Mouse (Mus musculus): Measurements from ENCODE around the gene RPS10-NUDT3.
"Not testable (repeated sequence)": the region's sequence is repeated elsewhere in the genome, so short reads cannot be mapped to it uniquely, and the experiment has no call there.

RPS10-NUDT3 gene

GRCm38 (mm10) chr17:27642491-27643062 is 7.6 kb upstream of the RPS10-NUDT3 start:
- no peak for DNase-seq (ENCODE audit: low spot score)

DNA sequence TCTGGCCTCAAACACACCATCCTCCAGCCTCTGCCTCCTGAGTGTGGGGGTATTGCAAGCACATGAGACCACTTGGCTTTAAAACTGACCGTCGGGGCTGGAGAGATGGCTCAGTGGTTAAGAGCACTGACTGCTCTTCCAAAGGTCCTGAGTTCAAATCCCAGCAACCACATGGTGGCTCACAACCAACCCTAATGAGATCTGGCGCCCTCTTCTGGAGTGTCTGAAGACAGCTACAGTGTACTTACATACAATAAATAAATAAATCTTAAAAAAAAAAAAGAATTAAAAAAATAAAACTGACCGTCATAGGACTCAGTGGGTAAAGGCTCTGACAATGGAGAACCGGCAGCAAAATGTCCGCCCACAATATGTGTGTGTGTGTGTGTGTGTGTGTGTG is 4.8 kb upstream of the RPS10-NUDT3 start:
- DNase-seq (ENCODE audit: low spot score) = not testable (repeated sequence)

GRCm38 (mm10) chr17:27638921-27639332 is 3.9 kb upstream of the RPS10-NUDT3 start:
- DNase-seq (ENCODE audit: low spot score) = no peak

GRCm38 (mm10) chr17:27637333-27637732 is 2.3 kb upstream of the RPS10-NUDT3 start:
- DNase-seq (ENCODE audit: low spot score) = no peak

DNA sequence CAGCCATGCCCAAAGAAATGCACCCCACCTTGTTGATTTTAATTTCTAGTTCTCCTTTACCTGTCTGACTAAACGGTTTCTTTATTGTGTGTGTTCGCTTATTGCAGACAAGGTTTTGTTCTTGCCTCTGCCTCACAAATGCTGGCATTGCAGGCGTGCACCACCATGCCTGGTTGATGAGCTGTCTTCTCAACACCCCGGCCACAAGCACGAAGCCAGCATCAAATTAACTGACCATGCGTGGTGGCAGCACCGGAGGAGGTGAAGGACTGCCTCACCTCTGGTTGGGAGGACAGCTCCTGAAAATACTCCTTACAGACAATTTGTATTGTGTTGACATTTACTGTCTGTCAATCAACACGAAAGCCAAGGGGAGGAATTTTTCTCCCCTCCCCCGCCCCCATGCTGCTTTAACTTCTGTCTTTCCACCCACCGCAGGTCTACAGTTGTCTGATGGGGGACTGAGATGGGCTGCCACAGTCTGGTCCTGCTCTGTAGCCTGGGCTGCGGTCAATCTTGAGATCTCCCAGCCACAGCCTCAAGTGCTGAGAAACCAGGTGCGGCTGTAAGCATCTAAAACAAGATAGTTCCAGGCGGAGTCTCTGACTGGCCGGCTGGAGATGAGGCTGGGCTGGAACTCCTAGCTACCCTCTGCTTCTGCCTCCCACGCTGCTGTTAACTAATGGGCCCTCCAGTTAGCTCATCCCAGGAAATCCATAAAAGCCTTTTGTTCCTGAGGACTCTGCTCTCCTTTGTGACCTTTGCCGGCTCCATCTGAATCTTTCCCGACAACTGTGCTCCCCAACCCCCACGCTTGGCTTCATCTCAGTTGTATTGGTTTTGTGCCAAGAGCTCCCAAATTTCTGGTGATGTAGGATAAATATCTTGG is 1.4 kb upstream of the RPS10-NUDT3 start, which contains the start of gene Rps10:
TSS of gene Rps10 (minus strand) at position 538 of the 889 bp plus-strand sequence.
- no peak for DNase-seq (ENCODE audit: low spot score)

DNA sequence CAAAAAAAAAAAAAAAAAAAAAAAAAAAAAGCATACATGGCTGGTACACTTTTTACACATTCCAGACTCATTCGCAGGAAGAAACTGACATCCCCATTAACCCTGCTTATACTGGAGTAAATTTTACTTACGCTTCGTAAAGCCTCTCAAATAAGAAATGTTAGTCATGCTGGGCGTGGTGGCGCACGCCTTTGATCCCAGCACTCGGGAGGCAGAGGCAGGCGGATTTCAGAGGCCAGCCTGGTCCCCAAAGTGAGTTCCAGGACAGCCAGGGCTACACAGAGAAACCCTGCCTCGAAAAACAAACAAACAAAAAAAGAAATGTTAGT is 517 bp upstream of the RPS10-NUDT3 start:
- not testable (repeated sequence) for DNase-seq (ENCODE audit: low spot score)

GRCm38 (mm10) chr17:27629249-27630020 is 5.6 kb downstream of the RPS10-NUDT3 start:
- DNase-seq (ENCODE audit: low spot score) = peak; percentile 85

- no peak for DNase-seq (ENCODE audit: low spot score)
These were observed 6.6 kb downstream of the RPS10-NUDT3 start for GRCm38 (mm10) chr17:27628376-27628775.

- peak; percentile 39 for DNase-seq (ENCODE audit: low spot score)
These were observed 7.6 kb downstream of the RPS10-NUDT3 start for GRCm38 (mm10) chr17:27627451-27627850.

DNA sequence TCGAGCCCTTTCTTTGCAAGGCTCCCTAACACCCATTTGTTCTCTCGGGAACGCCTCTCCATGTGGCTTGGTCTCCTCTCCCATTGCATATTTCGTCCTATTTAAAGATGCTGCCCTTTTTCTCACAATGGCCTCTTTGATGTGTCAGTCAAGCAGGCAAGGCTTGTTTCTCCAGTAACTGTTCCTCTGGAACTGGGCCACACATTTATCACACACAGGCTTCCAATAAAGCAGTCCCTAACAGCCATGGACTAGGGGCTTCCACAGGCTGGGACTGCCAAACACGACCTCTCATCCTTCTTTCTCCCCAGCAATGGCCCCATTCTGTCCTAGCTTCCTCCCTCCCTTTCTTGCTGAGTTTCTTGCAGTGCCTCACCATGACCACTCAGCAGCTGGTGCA is 8.3 kb downstream of the RPS10-NUDT3 start:
- DNase-seq (ENCODE audit: low spot score) = no peak

GRCm38 (mm10) chr17:27625455-27626251 is 9.4 kb downstream of the RPS10-NUDT3 start:
- no peak for DNase-seq (ENCODE audit: low spot score)

- peak; percentile 89 for DNase-seq (ENCODE audit: low spot score)
These were observed 11.4 kb downstream of the RPS10-NUDT3 start, which contains the start of gene Nudt3 for GRCm38 (mm10) chr17:27623360-27624326. Gene Nudt3 (minus strand): TSS chr17:27623495.

GRCm38 (mm10) chr17:27622611-27623359 is 12.2 kb downstream of the RPS10-NUDT3 start:
- DNase-seq (ENCODE audit: low spot score) = peak; percentile 41

GRCm38 (mm10) chr17:27621705-27622531 is 13.1 kb downstream of the RPS10-NUDT3 start:
- DNase-seq (ENCODE audit: low spot score) = no peak

DNA sequence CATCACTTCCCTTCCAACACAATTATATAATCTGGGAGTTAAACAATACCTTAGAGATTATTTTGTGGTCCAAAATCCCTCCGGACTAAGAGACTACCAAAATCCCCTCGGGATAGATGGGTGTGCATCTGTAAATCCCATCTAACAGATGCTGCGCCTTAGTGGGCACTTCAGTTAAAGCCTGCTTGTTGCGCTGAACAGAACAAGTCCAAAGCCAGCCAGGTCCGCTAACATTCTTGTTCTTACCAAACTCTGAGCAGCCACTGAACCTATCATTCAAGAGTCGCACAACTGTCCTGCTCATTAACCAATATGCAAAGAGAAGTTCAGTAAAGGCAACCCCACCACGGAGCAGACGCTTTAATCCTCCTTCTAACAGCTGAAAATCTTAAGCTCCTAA is 13.9 kb downstream of the RPS10-NUDT3 start:
- no peak for DNase-seq (ENCODE audit: low spot score)

GRCm38 (mm10) chr17:27615388-27615787 is 19.6 kb downstream of the RPS10-NUDT3 start:
- DNase-seq (ENCODE audit: low spot score) = no peak

GRCm38 (mm10) chr17:27613016-27613415 is 22.0 kb downstream of the RPS10-NUDT3 start:
- no peak for DNase-seq (ENCODE audit: low spot score)

- DNase-seq (ENCODE audit: low spot score) = no peak
These were observed 23.0 kb downstream of the RPS10-NUDT3 start for GRCm38 (mm10) chr17:27611994-27612393.

DNA sequence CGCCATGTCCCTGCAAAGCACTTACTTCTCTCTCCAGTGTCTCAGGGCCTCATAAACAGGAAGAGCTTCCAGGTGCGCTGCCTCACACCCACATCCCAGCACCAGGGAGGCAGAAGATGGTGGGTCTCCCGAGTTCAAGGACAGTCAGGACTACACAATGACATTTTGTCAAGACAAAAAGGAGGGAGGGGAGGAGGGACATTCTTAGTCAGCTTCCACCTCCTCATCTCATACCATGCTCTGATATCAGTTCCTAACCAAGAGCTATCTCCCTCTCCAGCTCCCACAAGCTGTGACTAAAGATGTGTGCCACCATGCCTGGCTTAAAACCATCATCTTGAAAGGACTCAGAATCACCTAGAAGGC is 23.5 kb downstream of the RPS10-NUDT3 start:
- no peak for DNase-seq (ENCODE audit: low spot score)
